Mouse (Mus musculus) frontal cortex, adult (tissue): ENCODE measurements at regions not wholly inside any gene's neighbourhood (a gene's known extent, or its start where the extent isn't known, plus 50 kb on each side); places are given as distances from the start of the nearest gene placed in this dataset.

ENCODE experiments used
- ATAC-seq: cut with Nextera tagmentation; 2 replicates; pipeline ENCODE4 v1.9.2; 2017; ENCODE audit warnings: mild to moderate bottlenecking, moderate library complexity, mixed read lengths; ENCODE audit not compliant: low TSS enrichment

GRCm38 (mm10) chr12:27143310-27143709, 199.1 kb downstream of the Sox11 start:
- ATAC-seq = no peak

GRCm38 (mm10) chr12:27140335-27140702, 202.1 kb downstream of the Sox11 start:
- ATAC-seq = no peak

GRCm38 (mm10) chr12:27139683-27140334, 202.6 kb downstream of the Sox11 start:
- ATAC-seq = no peak

- peak; percentile 64 for ATAC-seq
These were observed 203.4 kb downstream of the Sox11 start for GRCm38 (mm10) chr12:27138663-27139633.

GRCm38 (mm10) chr12:27135997-27136559, 206.3 kb downstream of the Sox11 start:
- ATAC-seq = peak; percentile 58

- ATAC-seq = peak; percentile 58; the same call in 1 of the 2 replicates
These were observed 211.8 kb downstream of the Sox11 start for GRCm38 (mm10) chr12:27130544-27130943.

GRCm38 (mm10) chr12:27127054-27127605, 215.2 kb downstream of the Sox11 start:
- ATAC-seq = peak; percentile 28; the same call in 1 of the 2 replicates

GRCm38 (mm10) chr12:27118581-27118980, 223.8 kb downstream of the Sox11 start:
- ATAC-seq = no peak

- ATAC-seq = no peak
These were observed 227.0 kb downstream of the Sox11 start for GRCm38 (mm10) chr12:27115392-27115791.

GRCm38 (mm10) chr12:27104925-27105571, 237.3 kb downstream of the Sox11 start:
- peak; percentile 94 for ATAC-seq

GRCm38 (mm10) chr12:27102996-27103395, 239.4 kb downstream of the Sox11 start:
- no peak for ATAC-seq

GRCm38 (mm10) chr12:27089206-27089605, 253.2 kb downstream of the Sox11 start:
- no peak for ATAC-seq

- ATAC-seq = no peak
These were observed 256.5 kb downstream of the Sox11 start for GRCm38 (mm10) chr12:27085890-27086289.

- no peak for ATAC-seq
These were observed 258.5 kb downstream of the Sox11 start for GRCm38 (mm10) chr12:27083645-27084550.

- ATAC-seq = peak; percentile 74
These were observed 259.3 kb downstream of the Sox11 start for GRCm38 (mm10) chr12:27083089-27083488.

GRCm38 (mm10) chr12:27082624-27083023, 259.8 kb downstream of the Sox11 start:
- ATAC-seq = peak; percentile 94

- no peak for ATAC-seq
These were observed 266.2 kb downstream of the Sox11 start for GRCm38 (mm10) chr12:27076107-27076738.

- no peak for ATAC-seq
These were observed 277.3 kb downstream of the Sox11 start for GRCm38 (mm10) chr12:27065011-27065517.

GRCm38 (mm10) chr12:27063518-27063917, 278.9 kb downstream of the Sox11 start:
- no peak for ATAC-seq
